In genomic region chr2:33916603-33917002, GRCm38 (mm10) we compare ENCODE assay signal across 11 mouse cellular contexts. TPM values are rescaled to one million over a fixed set of nuclear protein-coding genes. Genes with fewer than 3 reads are reported as not detected.
DNase-seq lines count a peak whose midpoint lies in the region; ATAC-seq lines count a peak whose summit lies in the region.
"Had no signal": no experiment of that assay in that cellular context is flagged by ENCODE, and none has a peak within 500 bp of the region (broad histone marks: within the 10 kb centered on the region; RNA-seq: fewer than 3 reads in every experiment).

No protein-coding gene starts in this region.

- H3K9me3 ChIP-seq in neural tube, embryonic 11.5 days (ENCODE audit: control insufficient read depth, low read length), result no peaks in the 10 kb centered on the region
- H3K9me3 ChIP-seq in hindbrain, embryonic 13.5 days, result no peaks in the 10 kb centered on the region
- H3K9me3 ChIP-seq in midbrain, embryonic 12.5 days, result no peaks in the 10 kb centered on the region

- no peak overlapping the region for H3K9ac ChIP-seq in neural tube, embryonic 11.5 days (ENCODE audit: low read length)
- no peak overlapping the region for H3K9ac ChIP-seq in hindbrain, embryonic 13.5 days
- no peak overlapping the region for H3K9ac ChIP-seq in midbrain, embryonic 12.5 days (replicated peaks)

- no peak overlapping the region for H3K4me3 ChIP-seq in neural tube, embryonic 11.5 days (ENCODE audit: low read depth, low read length)
- H3K4me3 ChIP-seq in hindbrain, embryonic 13.5 days, result no peak overlapping the region
- H3K4me3 ChIP-seq in midbrain, embryonic 12.5 days, result no peak overlapping the region

- no peak for ATAC-seq in neural tube, embryonic 11.5 days (ENCODE audit: insufficient read depth, low FRiP score, low TSS enrichment)
- no peak for ATAC-seq in hindbrain, embryonic 13.5 days (ENCODE audit: low FRiP score)
- no peak for ATAC-seq in midbrain, embryonic 12.5 days (ENCODE audit: low FRiP score, low read depth)

- no peaks in the 10 kb centered on the region for H3K27me3 ChIP-seq in neural tube, embryonic 11.5 days (ENCODE audit: control insufficient read depth, insufficient read depth, low read length)
- no peaks in the 10 kb centered on the region for H3K27me3 ChIP-seq in hindbrain, embryonic 13.5 days
- peaks cover 5% of the 10 kb centered on the region for H3K27me3 ChIP-seq in midbrain, embryonic 12.5 days

- no peak overlapping the region for H3K4me2 ChIP-seq in neural tube, embryonic 11.5 days (ENCODE audit: low read depth)
- H3K4me2 ChIP-seq in hindbrain, embryonic 13.5 days, result no peak overlapping the region
- H3K4me2 ChIP-seq in midbrain, embryonic 12.5 days (replicated peaks), result no peak overlapping the region

- intact Hi-C loops in heart, postnatal 25 days (cut with DNase I), result loop anchor here (5.0 kb wide), 1 partner anchor 169 kb away; no protein-coding TSS in a partner anchor

- peak; percentile 14 for DNase-seq in cerebellum, adult 9-11 months
- DNase-seq in cerebellum, adult 8-10 months, result no peak
- DNase-seq in neural tube, embryonic 11.5 days (ENCODE audit: low spot score), result peak; percentile 37
- DNase-seq in neural tube, embryonic 10.5 days (ENCODE audit: extremely low spot score, low spot score), result no peak
- no peak for DNase-seq in heart, postnatal 25 days (ENCODE audit: low spot score)
- no peak for DNase-seq in gastrocnemius, postnatal 4 days (ENCODE audit: low spot score in 2 of 2)
- DNase-seq: adrenal gland, adult 8-10 months; cerebellum, postnatal 14 days; kidney, adult 18-20 months had no signal

- 47% methylated on average over 11 of the region's 11 CpGs for whole genome bisulfite sequencing in neural tube, embryonic 11.5 days
- 28% methylated on average over 11 of the region's 11 CpGs for WGBS in hindbrain, embryonic 13.5 days
- WGBS in midbrain, embryonic 12.5 days, result 26% methylated on average over 11 of the region's 11 CpGs

- no peaks in the 10 kb centered on the region for H3K36me3 ChIP-seq in neural tube, embryonic 11.5 days (ENCODE audit: control insufficient read depth, insufficient read depth, low read length)
- H3K36me3 ChIP-seq in hindbrain, embryonic 13.5 days, result no peaks in the 10 kb centered on the region
- H3K36me3 ChIP-seq in midbrain, embryonic 12.5 days, result no peaks in the 10 kb centered on the region

- H3K4me1 ChIP-seq in neural tube, embryonic 11.5 days (ENCODE audit: control insufficient read depth, insufficient read depth, low read length), result peaks cover 4% of the 10 kb centered on the region; the same call in 1 of the 2 replicates
- H3K4me1 ChIP-seq in hindbrain, embryonic 13.5 days (replicated peaks), result peaks cover 25% of the 10 kb centered on the region
- peaks cover 13% of the 10 kb centered on the region for H3K4me1 ChIP-seq in midbrain, embryonic 12.5 days

- 0 out of 2 replicates have a peak overlapping the region, but pooled peaks have one; percentile 17 for H3K27ac ChIP-seq in neural tube, embryonic 11.5 days (ENCODE audit: low read depth, low read length)
- H3K27ac ChIP-seq in hindbrain, embryonic 13.5 days, result peak overlapping the region; percentile 35; the same call in 1 of the 2 replicates
- H3K27ac ChIP-seq in midbrain, embryonic 12.5 days (replicated peaks), result peak overlapping the region; percentile 52

RNA-seq across cellular contexts. Expression of gene Mvb12b, which starts 28.9 kb away (rescaled TPM):
- polyA plus RNA-seq in neural tube, embryonic 11.5 days (2014; fragmentation: Nextera tagmentation; extraction: Ambion mirVana), result 37.0 and 43.7 TPM in 2 replicates
- polyA plus RNA-seq in hindbrain, embryonic 13.5 days (2015; fragmentation: Nextera tagmentation; extraction: Ambion mirVana), result 60.9 and 65.0 TPM in 2 replicates
- polyA plus RNA-seq in midbrain, embryonic 12.5 days (2016; fragmentation: Nextera tagmentation; extraction: Ambion mirVana), result 55.6 and 58.3 TPM in 2 replicates
- total RNA-seq in heart, postnatal 25 days (2021), result 10 to 100 TPM; 17.8 to 18.9 TPM
- total RNA-seq in gastrocnemius, postnatal 4 days (2021), result 10 to 100 TPM; 33.3 to 36.7 TPM

Comparison
In these comparisons a context has a peak if more than half of its experiments do, and no peak if none do; other contexts are left out.
1. DNase-seq: peak in cerebellum, adult 9-11 months (single experiment) and neural tube, embryonic 11.5 days (single experiment); none in cerebellum, adult 8-10 months (single experiment), neural tube, embryonic 10.5 days (single experiment), heart, postnatal 25 days (single experiment) and gastrocnemius, postnatal 4 days (0 of 2).
2. Peak in every context shown above with its lines, with median percentiles within 50 percentile points of each other: H3K27ac ChIP-seq.